Mouse (Mus musculus) olfactory bulb, adult 2 months (tissue): ENCODE results near the gene Col6a2.

Experiments used
- CTCF ChIP-seq: fragments of 200-500 bp; IDR thresholded peaks from 2 replicates; pipeline ENCODE4 v1.5.1; 2012; ENCODE audit warnings: low read depth, mild to moderate bottlenecking, low read length, moderate library complexity; ENCODE audit not compliant: insufficient read depth
- POLR2A ChIP-seq: fragments of 200-500 bp; IDR thresholded peaks from 2 replicates; pipeline ENCODE4 v1.6.1; 2012; ENCODE audit warnings: mild to moderate bottlenecking, low read depth, low read length, moderate library complexity; ENCODE audit not compliant: insufficient read depth

DNA sequence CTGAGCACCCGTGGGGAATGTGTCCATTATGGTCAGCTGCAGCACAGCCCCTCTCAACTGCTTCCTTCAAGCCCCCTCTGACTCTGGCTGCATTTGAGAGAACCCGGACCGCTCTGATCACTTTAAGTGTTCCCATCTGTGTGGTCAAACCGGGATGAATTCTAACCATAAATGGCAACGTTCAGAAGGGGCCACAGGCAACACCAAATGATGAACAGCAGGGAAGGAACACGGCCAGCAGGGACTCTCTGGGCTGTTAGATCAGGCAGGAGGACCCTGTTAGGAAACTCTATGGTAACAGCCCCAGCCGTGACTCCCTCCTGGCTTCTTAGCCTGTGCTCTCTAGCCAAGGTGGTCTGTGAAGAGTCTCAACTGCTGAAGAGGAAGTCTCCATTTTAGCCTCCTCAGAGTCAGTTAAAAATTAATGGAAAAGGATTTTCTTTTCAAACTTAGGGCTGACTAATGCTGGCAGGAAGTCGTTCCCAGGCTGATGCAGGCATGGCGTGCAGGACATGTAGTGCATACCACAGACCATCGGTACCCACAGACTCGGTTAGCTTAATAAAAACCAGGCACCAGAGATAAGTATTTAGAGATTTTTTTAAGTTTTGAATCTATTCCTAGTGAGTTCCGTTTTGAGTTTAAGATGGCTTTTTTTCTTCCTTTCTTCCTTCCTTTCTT, 27.4 kb upstream of the Col6a2 start:
- TF ChIP-seq CTCF, result no peak
- no peak for TF ChIP-seq POLR2A
